Mouse (Mus musculus) hindbrain, embryonic 11.5 days (tissue): Measurements from ENCODE around the gene AC161166.1. TPM values are rescaled to one million over a fixed set of nuclear protein-coding genes. Genes with fewer than 3 reads are reported as not detected.

Experiments used
- ATAC-seq: fragments of 200-750 bp; cut with Nextera tagmentation; 2 replicates; pipeline ENCODE4 v1.8.0; 2017; ENCODE audit warnings: mild to moderate bottlenecking, moderate TSS enrichment, moderate library complexity; ENCODE audit not compliant: low FRiP score
- DNase-seq: peaks from one replicate; pipeline ENCODE4 v3.0.0-alpha.2; 2015; ENCODE audit warnings: low spot score
- H3K27ac ChIP-seq: fragments of 300-500 bp; sonication (generic); 2 replicates; pipeline ENCODE4 v1.5.1; 2014; ENCODE audit warnings: mild to moderate bottlenecking, low read depth, low read length
- H3K27me3 ChIP-seq: fragments of 300-500 bp; sonication (generic); 2 replicates; pipeline ENCODE4 v1.6.1; 2014; ENCODE audit warnings: mild to moderate bottlenecking, low read length, moderate library complexity, mixed read lengths; ENCODE audit not compliant: control insufficient read depth, insufficient read depth
- H3K36me3 ChIP-seq: fragments of 300-500 bp; sonication (generic); 2 replicates; pipeline ENCODE4 v1.6.1; 2014; ENCODE audit warnings: mild to moderate bottlenecking, low read length, moderate library complexity, mixed read lengths; ENCODE audit not compliant: control insufficient read depth, insufficient read depth
- H3K4me1 ChIP-seq: fragments of 300-500 bp; sonication (generic); replicated peaks from 2 replicates; pipeline ENCODE4 v1.6.1; 2014; ENCODE audit warnings: low read length, mixed read lengths; ENCODE audit not compliant: control insufficient read depth, insufficient read depth
- H3K4me2 ChIP-seq: fragments of 300-500 bp; sonication (generic); replicated peaks from 2 replicates; pipeline ENCODE4 v1.6.1; 2014; ENCODE audit warnings: mild to moderate bottlenecking, low read depth, low read length
- H3K4me3 ChIP-seq: fragments of 300-500 bp; sonication (generic); 2 replicates; pipeline ENCODE4 v1.5.1; 2014; ENCODE audit warnings: low read depth, low read length
- H3K9ac ChIP-seq: fragments of 300-500 bp; sonication (generic); 2 replicates; pipeline ENCODE4 v1.6.1; 2014; ENCODE audit warnings: low read depth, low read length
- H3K9me3 ChIP-seq: fragments of 300-500 bp; sonication (generic); 2 replicates; pipeline ENCODE4 v1.6.1; 2016; ENCODE audit warnings: low read length; ENCODE audit not compliant: control insufficient read depth
- WGBS: fragments of 180-500 bp; shearing (Covaris S2); extraction: QIAGEN DNeasy Blood & Tissue Kit; methylation state at CpG from one replicate; pipeline ENCODE4 v1.1.7; 2014; 5-methylcytosine and 5-hydroxymethylcytosine counted together
- polyA plus RNA-seq: library from polyadenylated mRNA; unstranded; fragments of >200 nt; fragmentation: Nextera tagmentation; extraction: Ambion mirVana; gene quantifications from 2 replicates; pipeline ENCODE4 v1.2.1, GENCODE M21; 2014

Gene AC161166.1
- polyA plus RNA-seq, 1 experiment from 2014 or later: 0.90 TPM

- Histone ChIP-seq H3K9me3 (no peaks in the 10 kb centered on the region), H3K4me1 (peaks cover 4% of the 10 kb centered on the region), H3K27me3 (no peaks in the 10 kb centered on the region; the same call in 1 of the 2 replicates), H3K27ac (peak overlapping the region; percentile 100), H3K36me3 (no peaks in the 10 kb centered on the region; the same call in 1 of the 2 replicates), H3K9ac (peak overlapping the region; percentile 93), H3K4me2 (peak overlapping the region; percentile 83), H3K4me3 (peak overlapping the region; percentile 67)
- no peak for DNase-seq
- WGBS: 15% methylated on average over 3 of the region's 3 CpGs
- ATAC-seq: no peak
These were observed 6.2 kb downstream of the AC161166.1 start for GRCm38 (mm10) chr7:24506065-24506459.

GRCm38 (mm10) chr7:24505447-24506064 lies 6.7 kb downstream of the AC161166.1 start:
- Histone ChIP-seq H3K4me3 (no peak overlapping the region), H3K4me2 (no peak overlapping the region; the same call in 1 of the 2 replicates), H3K36me3 (no peaks in the 10 kb centered on the region; the same call in 1 of the 2 replicates), H3K9me3 (no peaks in the 10 kb centered on the region), H3K9ac (no peak overlapping the region; the same call in 1 of the 2 replicates), H3K27me3 (no peaks in the 10 kb centered on the region; the same call in 1 of the 2 replicates), H3K27ac (peak overlapping the region; percentile 37; the same call in 1 of the 2 replicates), H3K4me1 (peaks cover 4% of the 10 kb centered on the region)
- peak; percentile 31 for DNase-seq
- ATAC-seq: no peak
- WGBS: 17% methylated on average over 15 of the region's 15 CpGs

- H3K4me3 ChIP-seq: no peak overlapping the region
- DNase-seq (no peak), ATAC-seq (no peak)
- H3K9ac ChIP-seq: no peak overlapping the region
- peak overlapping the region; percentile 37; the same call in 1 of the 2 replicates for H3K27ac ChIP-seq
- no peak overlapping the region for H3K4me2 ChIP-seq
- peaks cover 4% of the 10 kb centered on the region for H3K4me1 ChIP-seq
- H3K27me3 ChIP-seq: no peaks in the 10 kb centered on the region; the same call in 1 of the 2 replicates
- no peaks in the 10 kb centered on the region for H3K9me3 ChIP-seq
- H3K36me3 ChIP-seq: no peaks in the 10 kb centered on the region; the same call in 1 of the 2 replicates
- 11% methylated on average over 4 of the region's 4 CpGs for WGBS
These were observed 7.4 kb downstream of the AC161166.1 start for GRCm38 (mm10) chr7:24504868-24505267.

GRCm38 (mm10) chr7:24504004-24504403 lies 8.3 kb downstream of the AC161166.1 start:
- H3K9me3 ChIP-seq: no peaks in the 10 kb centered on the region
- H3K4me2 ChIP-seq: no peak overlapping the region
- no peak for DNase-seq
- ATAC-seq: no peak
- H3K4me1 ChIP-seq: peaks cover 6% of the 10 kb centered on the region
- H3K9ac ChIP-seq: no peak overlapping the region
- no peak overlapping the region for H3K27ac ChIP-seq
- 21% methylated on average over 10 of the region's 10 CpGs for WGBS
- H3K27me3 ChIP-seq: no peaks in the 10 kb centered on the region; the same call in 1 of the 2 replicates
- H3K36me3 ChIP-seq: no peaks in the 10 kb centered on the region; the same call in 1 of the 2 replicates
- no peak overlapping the region for H3K4me3 ChIP-seq

GRCm38 (mm10) chr7:24501492-24501891 lies 10.8 kb downstream of the AC161166.1 start:
- no peak overlapping the region for H3K9ac ChIP-seq
- DNase-seq (no peak), ATAC-seq (no peak)
- no peaks in the 10 kb centered on the region; the same call in 1 of the 2 replicates for H3K36me3 ChIP-seq
- no peak overlapping the region for H3K27ac ChIP-seq
- no peaks in the 10 kb centered on the region for H3K9me3 ChIP-seq
- WGBS: 48% methylated on average over 21 of the region's 21 CpGs
- H3K27me3 ChIP-seq: peaks cover 9% of the 10 kb centered on the region; the same call in 1 of the 2 replicates
- no peak overlapping the region for H3K4me2 ChIP-seq
- no peak overlapping the region for H3K4me3 ChIP-seq
- peaks cover 6% of the 10 kb centered on the region for H3K4me1 ChIP-seq

- Histone ChIP-seq H3K4me3 (no peak overlapping the region), H3K4me1 (peaks cover 6% of the 10 kb centered on the region), H3K9ac (no peak overlapping the region), H3K9me3 (no peaks in the 10 kb centered on the region), H3K4me2 (no peak overlapping the region), H3K27ac (no peak overlapping the region), H3K36me3 (no peaks in the 10 kb centered on the region; the same call in 1 of the 2 replicates), H3K27me3 (peaks cover 9% of the 10 kb centered on the region; the same call in 1 of the 2 replicates)
- peak; percentile 59 for DNase-seq
- ATAC-seq: no peak
- 38% methylated on average over 7 of the region's 7 CpGs for WGBS
These were observed 11.3 kb downstream of the AC161166.1 start for GRCm38 (mm10) chr7:24500929-24501328.

DNA sequence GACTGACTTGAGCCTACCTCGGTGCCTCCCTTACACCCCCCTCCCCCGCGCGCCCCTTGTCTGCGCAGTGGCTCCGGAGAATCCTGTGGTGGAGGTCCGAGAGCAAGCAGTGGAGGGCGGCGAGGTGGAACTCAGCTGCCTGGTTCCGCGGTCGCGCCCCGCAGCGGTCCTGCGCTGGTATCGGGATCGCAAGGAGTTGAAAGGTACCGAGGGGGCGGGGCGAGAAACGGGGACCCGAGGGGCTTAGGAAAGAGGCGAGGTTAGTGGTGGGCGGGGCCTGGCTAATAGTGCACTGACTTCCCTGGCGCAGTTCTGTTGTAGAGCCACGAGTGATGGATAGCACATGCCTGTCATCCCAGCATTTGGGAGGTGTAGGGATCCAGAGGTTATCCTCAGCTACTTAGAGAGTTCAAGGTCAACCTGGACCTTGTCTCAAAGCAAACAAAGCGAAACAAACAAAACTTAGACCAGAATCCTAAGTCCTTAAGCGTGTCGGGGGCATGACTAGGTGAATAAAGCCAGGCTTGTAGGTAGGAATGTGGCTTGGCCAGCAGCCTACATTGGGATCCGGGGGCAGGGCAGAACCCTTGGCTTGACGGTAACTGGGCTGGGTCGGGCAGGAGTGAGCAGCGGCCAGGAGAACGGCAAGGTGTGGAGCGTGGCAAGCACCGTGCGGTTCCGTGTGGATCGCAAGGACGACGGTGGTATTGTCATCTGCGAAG lies 12.2 kb downstream of the AC161166.1 start:
- Histone ChIP-seq H3K4me3 (peak overlapping the region; percentile 8; the same call in 1 of the 2 replicates), H3K9me3 (no peaks in the 10 kb centered on the region), H3K4me2 (peak overlapping the region; percentile 28), H3K9ac (no peak overlapping the region), H3K4me1 (peaks cover 6% of the 10 kb centered on the region; the same call in 1 of the 2 replicates), H3K36me3 (no peaks in the 10 kb centered on the region; the same call in 1 of the 2 replicates), H3K27ac (no peak overlapping the region), H3K27me3 (peaks cover 9% of the 10 kb centered on the region; the same call in 1 of the 2 replicates)
- ATAC-seq: peak; percentile 28; the same call in 1 of the 2 replicates
- peak; percentile 57 for DNase-seq
- WGBS: 14% methylated on average over 41 of the region's 43 CpGs

DNA sequence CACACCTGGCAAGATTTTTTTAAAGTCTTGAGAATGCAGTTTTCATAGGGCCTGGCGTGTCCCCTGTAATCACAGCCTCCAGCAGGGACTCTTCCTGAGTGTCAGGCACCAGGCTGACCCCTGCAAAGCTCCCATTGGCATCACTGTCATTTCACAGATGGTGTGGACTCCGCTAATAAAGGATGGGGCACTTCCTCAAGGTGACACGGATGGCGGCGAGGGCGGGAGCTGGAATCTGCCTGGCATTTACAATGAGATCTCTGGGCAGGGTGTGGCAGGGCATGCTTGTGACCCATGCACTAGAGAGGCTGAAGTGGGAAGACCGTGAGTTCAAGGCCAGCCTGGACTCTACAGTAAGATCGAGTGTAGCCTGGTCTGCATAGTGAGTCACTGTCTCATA lies 24.0 kb downstream of the AC161166.1 start:
- Histone ChIP-seq H3K36me3 (peaks cover 5% of the 10 kb centered on the region; the same call in 1 of the 2 replicates), H3K4me1 (0 out of 2 replicates have a peak, but pooled peaks cover 6% of the 10 kb centered on the region), H3K27ac (no peak overlapping the region), H3K27me3 (no peaks in the 10 kb centered on the region), H3K9ac (no peak overlapping the region), H3K9me3 (no peaks in the 10 kb centered on the region), H3K4me2 (no peak overlapping the region), H3K4me3 (no peak overlapping the region)
- WGBS: 83% methylated on average over 8 of the region's 8 CpGs
- ATAC-seq (no peak), DNase-seq (no peak)
